Mouse (Mus musculus) heart, embryonic 13.5 days (tissue): ENCODE measurements at regions not wholly inside any gene's neighbourhood (a gene's known extent, or its start where the extent isn't known, plus 50 kb on each side); places are given as distances from the start of the nearest gene placed in this dataset.

ENCODE experiments used
- ATAC-seq: fragments of 200-750 bp; cut with Nextera tagmentation; 2 replicates; pipeline ENCODE4 v1.8.0; 2017; ENCODE audit warnings: moderate TSS enrichment; ENCODE audit not compliant: insufficient number of reproducible peaks, low FRiP score, low TSS enrichment; ENCODE audit errors: extremely low read depth
- H3K27ac ChIP-seq: fragments of 300-500 bp; sonication (generic); replicated peaks from 2 replicates; pipeline ENCODE4 v1.5.1; 2015; ENCODE audit warnings: moderate library complexity, mild to moderate bottlenecking, inconsistent platforms
- H3K27me3 ChIP-seq: fragments of 300-500 bp; sonication (generic); replicated peaks from 2 replicates; pipeline ENCODE4 v1.6.1; 2015; ENCODE audit warnings: mild to moderate bottlenecking, inconsistent platforms
- H3K36me3 ChIP-seq: fragments of 300-500 bp; sonication (generic); 2 replicates; pipeline ENCODE4 v1.6.1; 2015; ENCODE audit warnings: mild to moderate bottlenecking, inconsistent platforms
- H3K4me1 ChIP-seq: fragments of 300-500 bp; sonication (generic); 2 replicates; pipeline ENCODE4 v1.6.1; 2015; ENCODE audit warnings: inconsistent platforms
- H3K4me2 ChIP-seq: fragments of 300-500 bp; sonication (generic); 2 replicates; pipeline ENCODE4 v1.6.1; 2015; ENCODE audit warnings: inconsistent platforms, mild to moderate bottlenecking, moderate library complexity
- H3K4me3 ChIP-seq: fragments of 300-500 bp; sonication (generic); 2 replicates; pipeline ENCODE4 v1.5.1; 2015; ENCODE audit warnings: moderate library complexity, mild to moderate bottlenecking, inconsistent platforms
- H3K9ac ChIP-seq: fragments of 300-500 bp; sonication (generic); 2 replicates; pipeline ENCODE4 v1.6.1; 2015; ENCODE audit warnings: inconsistent platforms, mild to moderate bottlenecking, moderate library complexity
- H3K9me3 ChIP-seq: fragments of 300-500 bp; sonication (generic); 2 replicates; pipeline ENCODE4 v1.6.1; 2016; ENCODE audit warnings: inconsistent platforms
- WGBS: fragments of 180-500 bp; shearing (Covaris S2); methylation state at CpG from one replicate; pipeline ENCODE4 v1.1.7; 2015; ENCODE audit warnings: mixed read lengths; 5-methylcytosine and 5-hydroxymethylcytosine counted together

GRCm38 (mm10) chr10:20891426-20891825, 60.9 kb upstream of the Ahi1 start:
- Histone ChIP-seq H3K4me2 (no peak overlapping the region), H3K27ac (no peak overlapping the region), H3K9ac (no peak overlapping the region), H3K27me3 (no peaks in the 10 kb centered on the region), H3K4me3 (no peak overlapping the region), H3K36me3 (no peaks in the 10 kb centered on the region), H3K4me1 (peaks cover 5% of the 10 kb centered on the region; the same call in 1 of the 2 replicates), H3K9me3 (no peaks in the 10 kb centered on the region)
- no peak for ATAC-seq
- 44% methylated on average over 6 of the region's 6 CpGs for WGBS

- H3K9me3 ChIP-seq: no peaks in the 10 kb centered on the region
- 83% methylated on average over 5 of the region's 5 CpGs for WGBS
- no peak overlapping the region for H3K9ac ChIP-seq
- H3K4me2 ChIP-seq: no peak overlapping the region
- peaks cover 6% of the 10 kb centered on the region; the same call in 1 of the 2 replicates for H3K4me1 ChIP-seq
- ATAC-seq: no peak
- H3K36me3 ChIP-seq: no peaks in the 10 kb centered on the region
- no peaks in the 10 kb centered on the region for H3K27me3 ChIP-seq
- H3K27ac ChIP-seq: no peak overlapping the region
- no peak overlapping the region for H3K4me3 ChIP-seq
Observed at GRCm38 (mm10) chr10:20883618-20884017, 68.7 kb upstream of the Ahi1 start.

GRCm38 (mm10) chr10:20882599-20882998, 69.7 kb upstream of the Ahi1 start:
- H3K27ac ChIP-seq: no peak overlapping the region
- H3K4me2 ChIP-seq: no peak overlapping the region
- H3K9ac ChIP-seq: no peak overlapping the region
- H3K4me1 ChIP-seq: peaks cover 6% of the 10 kb centered on the region; the same call in 1 of the 2 replicates
- 81% methylated on average over 8 of the region's 8 CpGs for WGBS
- H3K36me3 ChIP-seq: no peaks in the 10 kb centered on the region
- no peak overlapping the region for H3K4me3 ChIP-seq
- ATAC-seq: no peak
- H3K9me3 ChIP-seq: no peaks in the 10 kb centered on the region
- H3K27me3 ChIP-seq: no peaks in the 10 kb centered on the region

- ATAC-seq: no peak
- 83% methylated on average over 4 of the region's 4 CpGs for WGBS
- Histone ChIP-seq H3K27me3 (no peaks in the 10 kb centered on the region), H3K27ac (no peak overlapping the region), H3K9ac (no peak overlapping the region), H3K9me3 (no peaks in the 10 kb centered on the region), H3K4me1 (peaks cover 6% of the 10 kb centered on the region; the same call in 1 of the 2 replicates), H3K4me2 (no peak overlapping the region), H3K4me3 (no peak overlapping the region), H3K36me3 (no peaks in the 10 kb centered on the region)
Observed at GRCm38 (mm10) chr10:20880251-20880650, 72.1 kb upstream of the Ahi1 start.

- no peak overlapping the region for H3K9ac ChIP-seq
- H3K4me1 ChIP-seq: peaks cover 6% of the 10 kb centered on the region; the same call in 1 of the 2 replicates
- no peaks in the 10 kb centered on the region for H3K27me3 ChIP-seq
- H3K4me3 ChIP-seq: no peak overlapping the region
- no peaks in the 10 kb centered on the region for H3K36me3 ChIP-seq
- no peak overlapping the region for H3K4me2 ChIP-seq
- 42% methylated on average over 8 of the region's 8 CpGs for WGBS
- no peak overlapping the region for H3K27ac ChIP-seq
- H3K9me3 ChIP-seq: no peaks in the 10 kb centered on the region
- no peak for ATAC-seq
Observed at GRCm38 (mm10) chr10:20879482-20879881, 72.9 kb upstream of the Ahi1 start.

GRCm38 (mm10) chr10:20867076-20867475, 85.3 kb upstream of the Ahi1 start:
- H3K36me3 ChIP-seq: no peaks in the 10 kb centered on the region
- H3K4me3 ChIP-seq: no peak overlapping the region
- H3K27me3 ChIP-seq: no peaks in the 10 kb centered on the region
- H3K27ac ChIP-seq: no peak overlapping the region
- H3K4me2 ChIP-seq: no peak overlapping the region
- no peak for ATAC-seq
- no peak overlapping the region for H3K9ac ChIP-seq
- H3K9me3 ChIP-seq: no peaks in the 10 kb centered on the region
- 81% methylated on average over 12 of the region's 12 CpGs for WGBS
- H3K4me1 ChIP-seq: no peaks in the 10 kb centered on the region

- Histone ChIP-seq H3K36me3 (no peaks in the 10 kb centered on the region), H3K27me3 (no peaks in the 10 kb centered on the region), H3K9ac (no peak overlapping the region), H3K9me3 (no peaks in the 10 kb centered on the region), H3K4me2 (no peak overlapping the region), H3K27ac (no peak overlapping the region), H3K4me3 (no peak overlapping the region), H3K4me1 (no peaks in the 10 kb centered on the region)
- no peak for ATAC-seq
- 69% methylated on average over 4 of the region's 4 CpGs for WGBS
Observed at GRCm38 (mm10) chr10:20865031-20865430, 87.3 kb upstream of the Ahi1 start.

- H3K9ac ChIP-seq: no peak overlapping the region
- H3K4me2 ChIP-seq: no peak overlapping the region
- H3K27me3 ChIP-seq: no peaks in the 10 kb centered on the region
- no peaks in the 10 kb centered on the region for H3K9me3 ChIP-seq
- H3K4me1 ChIP-seq: peaks cover 8% of the 10 kb centered on the region
- ATAC-seq: no peak
- no peak overlapping the region for H3K27ac ChIP-seq
- 80% methylated on average over 4 of the region's 4 CpGs for WGBS
- H3K4me3 ChIP-seq: no peak overlapping the region
- H3K36me3 ChIP-seq: no peaks in the 10 kb centered on the region
Observed at GRCm38 (mm10) chr10:20857413-20857812, 94.9 kb upstream of the Ahi1 start.

GRCm38 (mm10) chr10:20854621-20855363, 97.6 kb upstream of the Ahi1 start:
- no peak for ATAC-seq
- Histone ChIP-seq H3K36me3 (no peaks in the 10 kb centered on the region), H3K27me3 (no peaks in the 10 kb centered on the region), H3K9me3 (no peaks in the 10 kb centered on the region), H3K4me1 (peaks cover 8% of the 10 kb centered on the region), H3K4me2 (peak overlapping the region; percentile 55), H3K4me3 (peak overlapping the region; percentile 3; the same call in 1 of the 2 replicates), H3K9ac (peak overlapping the region; percentile 37; the same call in 1 of the 2 replicates), H3K27ac (no peak overlapping the region)
- WGBS: 29% methylated on average over 14 of the region's 14 CpGs

GRCm38 (mm10) chr10:20847287-20847686, 105.1 kb upstream of the Ahi1 start:
- Histone ChIP-seq H3K4me1 (peaks cover 20% of the 10 kb centered on the region), H3K9ac (no peak overlapping the region), H3K4me3 (no peak overlapping the region), H3K9me3 (no peaks in the 10 kb centered on the region), H3K27ac (no peak overlapping the region), H3K4me2 (no peak overlapping the region), H3K27me3 (no peaks in the 10 kb centered on the region), H3K36me3 (no peaks in the 10 kb centered on the region)
- WGBS: 78% methylated on average over 8 of the region's 8 CpGs
- no peak for ATAC-seq

- Histone ChIP-seq H3K4me3 (no peak overlapping the region), H3K4me1 (peaks cover 38% of the 10 kb centered on the region), H3K27ac (no peak overlapping the region), H3K27me3 (no peaks in the 10 kb centered on the region), H3K36me3 (no peaks in the 10 kb centered on the region), H3K9me3 (no peaks in the 10 kb centered on the region), H3K4me2 (no peak overlapping the region), H3K9ac (no peak overlapping the region)
- ATAC-seq: no peak
- 62% methylated on average over 3 of the region's 3 CpGs for WGBS
Observed at GRCm38 (mm10) chr10:20843277-20843676, 109.1 kb upstream of the Ahi1 start.

- Histone ChIP-seq H3K4me1 (peaks cover 35% of the 10 kb centered on the region), H3K27me3 (no peaks in the 10 kb centered on the region), H3K4me2 (no peak overlapping the region), H3K9me3 (no peaks in the 10 kb centered on the region), H3K4me3 (no peak overlapping the region), H3K27ac (no peak overlapping the region), H3K36me3 (no peaks in the 10 kb centered on the region), H3K9ac (no peak overlapping the region)
- 83% methylated on average over 1 of the region's 1 CpGs for WGBS
- no peak for ATAC-seq
Observed at GRCm38 (mm10) chr10:20842131-20842530, 110.2 kb upstream of the Ahi1 start.
